Mouse (Mus musculus) lung, embryonic 14.5 days (tissue): Measurements from ENCODE around the gene Rpl36a-ps1. TPM values are rescaled to one million over a fixed set of nuclear protein-coding genes. Genes with fewer than 3 reads are reported as not detected.

Experiments used
- ATAC-seq: fragments of 200-750 bp; cut with Nextera tagmentation; 2 replicates; pipeline ENCODE4 v1.8.0; 2017; ENCODE audit warnings: mild to moderate bottlenecking, moderate TSS enrichment, moderate library complexity; ENCODE audit not compliant: insufficient read depth
- DNase-seq: peaks from one replicate; pipeline ENCODE4 v3.0.0-alpha.2; 2015
- H3K27ac ChIP-seq: fragments of 300-500 bp; sonication (generic); 2 replicates; pipeline ENCODE4 v1.5.1; 2014; ENCODE audit warnings: low read depth, mild to moderate bottlenecking, moderate library complexity
- H3K27me3 ChIP-seq: fragments of 300-500 bp; sonication (generic); 2 replicates; pipeline ENCODE4 v1.6.1; 2014; ENCODE audit warnings: low read length, control low read depth; ENCODE audit not compliant: insufficient read depth
- H3K36me3 ChIP-seq: fragments of 300-500 bp; sonication (generic); 2 replicates; pipeline ENCODE4 v1.6.1; 2014; ENCODE audit warnings: control low read depth; ENCODE audit not compliant: insufficient read depth
- H3K4me1 ChIP-seq: fragments of 300-500 bp; sonication (generic); 2 replicates; pipeline ENCODE4 v1.6.1; 2014; ENCODE audit warnings: antibody characterized with exemption, control low read depth; ENCODE audit not compliant: insufficient read depth
- H3K4me2 ChIP-seq: fragments of 300-500 bp; sonication (generic); 2 replicates; pipeline ENCODE4 v1.6.1; 2014; ENCODE audit warnings: mild to moderate bottlenecking
- H3K4me3 ChIP-seq: fragments of 300-500 bp; sonication (generic); 2 replicates; pipeline ENCODE4 v1.5.1; 2014; ENCODE audit warnings: low read depth, low read length
- H3K9ac ChIP-seq: fragments of 300-500 bp; sonication (generic); 2 replicates; pipeline ENCODE4 v1.6.1; 2014
- H3K9me3 ChIP-seq: fragments of 300-500 bp; sonication (generic); 2 replicates; pipeline ENCODE4 v1.6.1; 2016; ENCODE audit warnings: low read depth, low read length, control low read depth
- CTCF ChIP-seq: IDR thresholded peaks from 2 replicates; pipeline ENCODE4 v1.5.1; 2016; ENCODE audit warnings: antibody characterized with exemption, low read depth
- WGBS: fragments of 180-500 bp; shearing (Covaris S2); extraction: QIAGEN DNeasy Blood & Tissue Kit; methylation state at CpG from one replicate; pipeline ENCODE4 v1.1.7; 2014; 5-methylcytosine and 5-hydroxymethylcytosine counted together
- polyA plus RNA-seq: library from polyadenylated mRNA; unstranded; fragments of >200 nt; fragmentation: Nextera tagmentation; extraction: Ambion mirVana; gene quantifications from 2 replicates; pipeline ENCODE4 v1.2.1, GENCODE M21; 2014

Rpl36a-ps1 gene
- polyA plus RNA-seq, 1 experiment from 2014 or later: 2.1 TPM

DNA sequence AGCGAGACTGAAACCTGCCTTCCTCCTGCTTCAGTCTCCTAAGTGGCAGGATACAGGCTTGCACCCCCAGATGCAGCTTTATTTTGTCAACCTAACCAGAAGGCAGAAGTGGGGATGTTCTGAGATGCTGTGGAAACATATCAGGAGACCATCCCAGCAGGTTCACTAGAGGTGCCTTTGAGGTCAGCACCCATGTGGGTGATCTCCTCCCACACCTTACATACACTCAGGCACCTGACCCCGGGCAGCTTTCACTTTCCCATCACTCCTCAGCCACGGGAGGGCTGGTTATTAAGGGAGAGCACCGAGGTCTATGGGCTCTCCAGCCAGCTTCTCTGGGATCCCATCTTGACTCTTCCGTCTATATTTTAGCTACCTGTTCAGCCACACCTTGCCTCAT lies 38.5 kb upstream of the Rpl36a-ps1 start:
- no peak for DNase-seq
- WGBS: 74% methylated on average over 5 of the region's 5 CpGs
- no peak overlapping the region for H3K4me3 ChIP-seq
- no peak for TF ChIP-seq CTCF
- no peak overlapping the region for H3K27ac ChIP-seq
- no peak overlapping the region for H3K9ac ChIP-seq
- no peaks in the 10 kb centered on the region for H3K9me3 ChIP-seq
- no peak for ATAC-seq
- H3K4me2 ChIP-seq: no peak overlapping the region
- H3K27me3 ChIP-seq: no peaks in the 10 kb centered on the region
- H3K36me3 ChIP-seq: peaks cover 24% of the 10 kb centered on the region
- H3K4me1 ChIP-seq: no peaks in the 10 kb centered on the region

DNA sequence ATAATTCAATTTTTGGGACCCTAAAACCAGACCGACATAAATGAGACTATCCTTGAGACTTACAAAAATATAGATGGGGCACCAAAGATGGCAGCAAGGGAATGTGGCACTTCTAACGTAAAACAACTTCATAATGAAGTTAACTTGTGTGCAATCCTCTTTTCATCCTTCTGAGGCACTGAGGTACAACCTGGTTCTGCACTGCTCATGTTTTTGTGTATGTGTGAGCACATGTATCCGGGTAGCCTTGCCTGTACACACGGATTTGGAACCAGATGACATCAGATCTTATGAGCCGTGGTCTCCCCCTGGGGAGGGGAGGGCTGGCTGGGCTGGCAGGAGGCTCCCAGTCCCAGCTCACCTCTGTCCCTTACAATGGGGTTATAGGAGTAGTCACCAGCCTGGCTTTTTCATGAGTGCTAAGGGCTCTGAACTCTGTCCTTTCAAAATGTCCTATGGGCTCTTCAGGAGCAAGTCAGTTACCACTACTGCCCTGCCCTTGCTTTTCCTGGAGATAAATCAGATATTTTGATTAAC lies 37.3 kb upstream of the Rpl36a-ps1 start:
- Histone ChIP-seq H3K9ac (no peak overlapping the region), H3K4me3 (no peak overlapping the region), H3K36me3 (peaks cover 19% of the 10 kb centered on the region), H3K4me1 (no peaks in the 10 kb centered on the region), H3K4me2 (no peak overlapping the region), H3K27me3 (no peaks in the 10 kb centered on the region), H3K27ac (no peak overlapping the region), H3K9me3 (no peaks in the 10 kb centered on the region)
- DNase-seq: no peak
- no peak for ATAC-seq
- WGBS: 78% methylated on average over 5 of the region's 5 CpGs
- no peak for TF ChIP-seq CTCF

DNA sequence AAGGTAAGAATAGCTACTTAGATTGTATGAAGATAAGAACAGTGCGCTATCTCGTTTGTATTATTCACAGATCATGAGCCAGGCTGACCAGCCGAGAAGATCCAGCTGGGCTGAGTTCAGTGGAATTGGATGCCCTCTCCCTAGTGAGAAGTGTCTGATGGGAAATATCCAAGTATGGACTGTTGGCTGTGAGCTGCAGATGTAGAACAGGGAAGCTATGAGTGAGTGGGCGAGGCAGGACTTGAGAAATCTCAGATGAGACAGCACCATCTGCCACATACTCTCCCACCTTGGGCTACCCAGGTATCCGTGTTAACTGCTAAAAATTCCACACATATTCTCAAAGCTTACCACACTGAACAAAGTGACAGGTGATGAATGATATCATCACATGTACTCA lies 35.9 kb upstream of the Rpl36a-ps1 start:
- no peaks in the 10 kb centered on the region for H3K9me3 ChIP-seq
- H3K36me3 ChIP-seq: peaks cover 12% of the 10 kb centered on the region
- H3K27me3 ChIP-seq: no peaks in the 10 kb centered on the region
- no peak overlapping the region for H3K9ac ChIP-seq
- no peak overlapping the region for H3K4me2 ChIP-seq
- TF ChIP-seq CTCF: no peak
- peak; percentile 57 for DNase-seq
- no peak overlapping the region for H3K27ac ChIP-seq
- H3K4me3 ChIP-seq: no peak overlapping the region
- WGBS: 38% methylated on average over 5 of the region's 5 CpGs
- no peaks in the 10 kb centered on the region for H3K4me1 ChIP-seq
- peak; percentile 63; the same call in 1 of the 2 replicates for ATAC-seq

DNA sequence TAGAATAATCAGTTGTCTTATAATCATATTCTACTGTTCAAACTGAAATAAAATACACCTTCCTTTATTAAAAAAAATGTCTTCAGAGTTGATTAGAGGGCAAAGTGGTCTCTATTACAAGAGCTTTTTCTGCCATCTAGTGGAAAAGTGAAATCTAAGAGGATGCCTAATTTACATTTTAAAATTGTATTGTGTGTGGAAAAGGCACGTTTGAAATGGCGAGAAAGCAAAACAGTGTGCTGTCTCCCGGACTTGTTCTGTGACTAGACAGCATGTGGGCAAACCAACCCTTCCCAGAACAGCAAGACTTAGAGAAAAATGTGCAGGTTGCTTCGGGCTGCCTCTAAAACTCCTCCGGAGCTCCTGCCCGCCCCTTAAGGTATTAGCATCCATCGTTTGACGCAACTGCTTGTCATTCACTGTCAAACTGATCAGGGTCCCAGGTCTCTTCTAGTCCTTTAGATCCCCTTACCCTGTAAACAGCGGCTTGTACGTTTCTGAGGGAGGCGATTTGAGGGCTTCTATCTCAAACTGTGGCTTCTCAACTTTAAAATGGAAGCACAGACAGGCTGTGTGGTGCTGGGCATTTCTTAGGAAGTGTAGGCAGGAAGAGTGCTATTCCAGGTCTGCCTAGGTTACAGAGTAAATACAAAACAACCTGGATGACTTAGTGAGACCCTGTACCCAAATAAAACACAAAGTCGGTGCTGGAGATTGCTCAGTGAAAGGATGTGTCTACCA lies 28.4 kb upstream of the Rpl36a-ps1 start:
- TF ChIP-seq CTCF: peak; percentile 50
- Histone ChIP-seq H3K27me3 (no peaks in the 10 kb centered on the region), H3K9ac (no peak overlapping the region; the same call in 1 of the 2 replicates), H3K4me2 (peak overlapping the region; percentile 48), H3K36me3 (no peaks in the 10 kb centered on the region), H3K27ac (no peak overlapping the region), H3K4me3 (no peak overlapping the region), H3K4me1 (no peaks in the 10 kb centered on the region), H3K9me3 (no peaks in the 10 kb centered on the region)
- DNase-seq (peak; percentile 81), ATAC-seq (no peak)
- 35% methylated on average over 12 of the region's 12 CpGs for WGBS

DNA sequence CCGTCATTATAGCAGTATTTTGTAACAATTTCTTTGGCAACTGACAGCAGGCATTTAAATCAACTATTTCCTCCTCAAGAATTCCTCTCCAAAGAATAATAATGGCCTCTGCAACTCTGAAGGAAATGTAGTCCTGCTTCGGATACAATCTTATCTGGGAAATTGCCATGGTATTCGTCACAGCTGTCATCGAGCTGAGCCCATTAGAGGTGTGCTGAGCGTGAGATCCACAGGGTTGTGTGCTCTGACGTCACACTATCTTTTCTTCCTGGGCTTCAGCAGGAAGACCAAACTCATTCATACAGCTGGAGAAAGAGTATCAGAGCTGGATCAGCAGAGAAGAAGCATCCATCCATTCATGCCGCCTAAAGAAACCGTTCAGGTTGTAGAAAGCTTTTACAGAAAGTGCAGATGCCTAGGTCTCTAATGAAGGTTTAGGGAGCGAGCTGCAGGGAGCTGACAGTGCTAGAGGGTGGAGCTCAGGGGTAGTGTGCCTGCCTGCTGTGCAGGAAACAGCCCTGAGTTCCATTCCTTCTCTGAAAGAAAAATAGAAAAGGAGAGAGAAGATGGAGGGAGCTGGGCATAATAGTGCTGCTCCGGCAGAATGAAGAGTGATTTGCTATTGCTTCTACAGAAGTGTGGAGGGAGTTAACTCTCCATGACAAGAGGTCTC lies 25.2 kb upstream of the Rpl36a-ps1 start:
- Histone ChIP-seq H3K4me1 (no peaks in the 10 kb centered on the region), H3K36me3 (no peaks in the 10 kb centered on the region), H3K9me3 (no peaks in the 10 kb centered on the region), H3K4me3 (no peak overlapping the region), H3K9ac (no peak overlapping the region), H3K4me2 (0 out of 2 replicates have a peak overlapping the region, but pooled peaks have one; percentile 12), H3K27me3 (no peaks in the 10 kb centered on the region), H3K27ac (no peak overlapping the region)
- DNase-seq: no peak
- TF ChIP-seq CTCF: no peak
- ATAC-seq: no peak; the same call in 1 of the 2 replicates
- WGBS: 37% methylated on average over 10 of the region's 10 CpGs

DNA sequence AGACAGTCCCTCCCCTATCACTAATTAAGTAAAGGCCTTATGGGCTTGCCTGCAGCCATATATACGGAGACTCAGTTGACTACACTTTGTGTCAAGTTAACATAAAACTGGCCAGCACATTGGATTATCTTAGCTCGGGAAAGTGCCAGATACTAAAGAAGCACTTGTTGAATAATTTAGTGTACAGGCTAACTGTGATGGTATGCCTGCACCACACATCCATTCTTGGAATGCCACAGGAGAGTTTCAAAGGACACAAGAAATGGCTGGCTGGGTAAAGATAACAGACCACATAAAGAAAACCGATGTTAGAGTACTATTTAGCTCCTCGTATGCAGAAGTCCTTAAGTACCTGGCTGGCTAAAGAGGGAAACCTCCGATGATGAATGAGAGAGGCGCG lies 24.6 kb upstream of the Rpl36a-ps1 start:
- WGBS: 67% methylated on average over 7 of the region's 7 CpGs
- H3K4me3 ChIP-seq: no peak overlapping the region
- H3K9ac ChIP-seq: no peak overlapping the region
- H3K4me2 ChIP-seq: no peak overlapping the region
- no peaks in the 10 kb centered on the region for H3K36me3 ChIP-seq
- H3K4me1 ChIP-seq: no peaks in the 10 kb centered on the region
- no peak overlapping the region for H3K27ac ChIP-seq
- no peak for DNase-seq
- H3K9me3 ChIP-seq: no peaks in the 10 kb centered on the region
- ATAC-seq: 0 out of 2 replicates have a peak, but pooled peaks have one; percentile 41
- TF ChIP-seq CTCF: no peak
- no peaks in the 10 kb centered on the region for H3K27me3 ChIP-seq

DNA sequence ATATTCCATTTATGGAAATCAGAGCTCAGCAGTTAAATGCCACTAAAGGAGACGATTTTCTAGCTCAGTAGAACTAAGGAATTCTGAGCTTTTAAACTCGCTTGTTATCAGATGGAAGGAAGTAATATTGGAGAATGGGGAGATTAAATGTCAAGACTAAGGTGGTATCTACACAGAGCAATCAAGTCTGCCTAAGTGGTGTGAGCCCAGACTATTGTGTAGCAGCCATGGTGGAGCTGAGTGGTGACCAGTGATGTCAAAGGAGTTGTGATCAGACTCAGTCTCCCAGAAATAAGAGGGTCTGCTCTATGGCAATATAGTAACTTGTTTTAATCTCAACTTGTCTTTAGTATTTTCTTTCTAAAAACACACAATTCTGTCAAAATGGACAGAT lies 16.8 kb upstream of the Rpl36a-ps1 start:
- Histone ChIP-seq H3K4me3 (no peak overlapping the region), H3K36me3 (no peaks in the 10 kb centered on the region), H3K9me3 (no peaks in the 10 kb centered on the region), H3K4me2 (no peak overlapping the region), H3K4me1 (peaks cover 4% of the 10 kb centered on the region; the same call in 1 of the 2 replicates), H3K9ac (no peak overlapping the region), H3K27me3 (no peaks in the 10 kb centered on the region), H3K27ac (no peak overlapping the region)
- 23% methylated on average over 2 of the region's 2 CpGs for WGBS
- no peak for DNase-seq
- TF ChIP-seq CTCF: no peak
- ATAC-seq: no peak
